Mouse (Mus musculus): Measurements from ENCODE around the gene Smpdl3b.
A peak's percentile ranks its signal among the peaks of the same experiment; 100 is the strongest.
"Not testable (repeated sequence)": the region's sequence is repeated elsewhere in the genome, so short reads cannot be mapped to it uniquely, and the experiment has no call there.

Gene Smpdl3b

GRCm38 (mm10) chr4:132756974-132757373, at the start of gene Smpdl3b:
Gene Smpdl3b (minus strand): TSS chr4:132757252.
- DNase-seq (ENCODE audit: extremely low spot score) = peak; percentile 80

GRCm38 (mm10) chr4:132806620-132807191, 49.7 kb upstream of the Smpdl3b start:
- no peak for DNase-seq (ENCODE audit: extremely low spot score)

- no peak for DNase-seq (ENCODE audit: extremely low spot score)
These were observed 48.6 kb upstream of the Smpdl3b start for GRCm38 (mm10) chr4:132805599-132806197.

- no peak for DNase-seq (ENCODE audit: extremely low spot score)
These were observed 48.1 kb upstream of the Smpdl3b start for GRCm38 (mm10) chr4:132805146-132805545.

GRCm38 (mm10) chr4:132804331-132804730, 47.3 kb upstream of the Smpdl3b start:
- DNase-seq (ENCODE audit: extremely low spot score) = no peak

GRCm38 (mm10) chr4:132803876-132804275, 46.8 kb upstream of the Smpdl3b start:
- no peak for DNase-seq (ENCODE audit: extremely low spot score)

DNA sequence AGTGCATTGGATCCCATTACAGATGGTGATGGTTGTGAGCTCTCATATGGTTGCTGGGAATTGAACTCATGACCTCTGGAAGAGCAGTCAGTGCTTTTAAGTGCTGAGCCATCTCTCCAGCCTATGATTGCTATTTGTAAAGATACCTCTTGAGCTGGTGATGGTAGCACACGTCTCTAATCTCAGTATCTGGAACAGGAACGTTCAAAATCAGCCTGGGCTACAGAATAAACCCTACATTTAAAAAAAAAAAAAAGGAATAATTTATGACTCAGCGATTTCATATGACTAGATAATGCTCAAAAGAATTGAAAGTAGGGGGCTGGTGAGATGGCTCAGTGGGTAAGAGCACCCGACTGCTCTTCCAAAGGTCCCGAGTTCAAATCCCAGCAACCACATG, 46.2 kb upstream of the Smpdl3b start:
- DNase-seq (ENCODE audit: extremely low spot score) = no peak

DNA sequence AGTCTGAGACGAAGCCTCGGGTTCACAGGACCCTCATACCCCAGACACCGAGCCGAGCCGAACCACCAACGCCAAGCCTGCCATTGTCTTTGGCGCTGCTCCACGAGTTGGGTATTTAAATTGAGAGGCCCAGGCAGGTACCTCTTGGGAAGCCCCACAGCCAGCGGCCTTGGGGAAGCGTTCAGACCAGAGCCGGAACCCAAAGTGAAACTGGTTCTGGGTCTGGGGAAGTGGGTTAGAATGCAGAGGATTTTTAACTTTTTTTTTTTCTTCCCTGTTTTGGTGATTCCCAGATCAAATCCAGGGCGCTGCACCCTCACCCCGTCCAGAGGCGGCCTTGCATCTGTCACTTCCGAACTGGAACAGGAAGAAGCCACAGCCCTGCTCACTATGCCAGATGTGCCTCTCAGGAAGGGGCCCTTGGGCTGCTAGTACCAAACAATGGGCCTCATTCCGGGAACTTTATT, 45.2 kb upstream of the Smpdl3b start:
- DNase-seq (ENCODE audit: extremely low spot score) = no peak

GRCm38 (mm10) chr4:132801176-132802077, 44.4 kb upstream of the Smpdl3b start:
- DNase-seq (ENCODE audit: extremely low spot score) = no peak

DNA sequence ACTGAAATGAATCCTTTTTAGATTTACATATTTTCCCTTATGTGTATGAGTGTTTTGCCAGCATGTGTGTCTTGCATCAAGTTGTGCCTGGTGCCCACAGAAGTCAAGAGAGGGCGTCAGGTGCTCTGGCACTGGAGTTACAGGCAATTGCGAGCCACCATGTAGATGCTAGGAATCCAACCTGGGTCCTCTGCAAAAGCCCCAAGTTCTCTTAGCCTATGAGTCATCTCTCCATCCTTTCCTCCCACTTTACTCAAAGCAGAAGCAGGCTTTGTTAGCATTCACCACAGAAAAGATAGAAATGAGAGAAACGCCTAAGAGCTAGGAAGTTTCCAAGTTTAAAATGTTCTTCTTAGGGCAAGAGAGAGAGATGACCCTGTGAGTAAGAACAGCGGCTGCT, 42.8 kb upstream of the Smpdl3b start:
- DNase-seq (ENCODE audit: extremely low spot score) = no peak

- DNase-seq (ENCODE audit: extremely low spot score) = not testable (repeated sequence)
These were observed 41.6 kb upstream of the Smpdl3b start for GRCm38 (mm10) chr4:132798666-132799065.

- DNase-seq (ENCODE audit: extremely low spot score) = no peak
These were observed 41.0 kb upstream of the Smpdl3b start for GRCm38 (mm10) chr4:132798028-132798427.

DNA sequence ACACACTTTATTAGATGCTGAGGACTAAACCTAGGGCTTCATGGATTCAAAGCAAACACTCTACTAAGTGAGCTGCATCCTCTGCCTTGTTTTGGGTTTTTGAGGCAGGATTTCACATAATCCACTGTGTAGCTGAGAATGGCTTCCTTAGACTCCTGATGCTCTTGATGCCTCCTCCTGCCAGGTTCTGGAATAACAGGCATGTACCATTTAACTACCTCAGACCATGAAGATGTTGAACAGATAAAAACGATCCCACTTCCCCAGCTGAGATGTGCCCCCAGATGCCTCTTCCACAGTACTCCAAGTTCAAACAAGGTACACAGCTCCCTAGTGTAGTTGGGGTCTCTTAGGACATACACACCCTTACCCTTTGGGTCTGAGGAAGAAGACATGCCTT, 40.4 kb upstream of the Smpdl3b start:
- no peak for DNase-seq (ENCODE audit: extremely low spot score)

DNA sequence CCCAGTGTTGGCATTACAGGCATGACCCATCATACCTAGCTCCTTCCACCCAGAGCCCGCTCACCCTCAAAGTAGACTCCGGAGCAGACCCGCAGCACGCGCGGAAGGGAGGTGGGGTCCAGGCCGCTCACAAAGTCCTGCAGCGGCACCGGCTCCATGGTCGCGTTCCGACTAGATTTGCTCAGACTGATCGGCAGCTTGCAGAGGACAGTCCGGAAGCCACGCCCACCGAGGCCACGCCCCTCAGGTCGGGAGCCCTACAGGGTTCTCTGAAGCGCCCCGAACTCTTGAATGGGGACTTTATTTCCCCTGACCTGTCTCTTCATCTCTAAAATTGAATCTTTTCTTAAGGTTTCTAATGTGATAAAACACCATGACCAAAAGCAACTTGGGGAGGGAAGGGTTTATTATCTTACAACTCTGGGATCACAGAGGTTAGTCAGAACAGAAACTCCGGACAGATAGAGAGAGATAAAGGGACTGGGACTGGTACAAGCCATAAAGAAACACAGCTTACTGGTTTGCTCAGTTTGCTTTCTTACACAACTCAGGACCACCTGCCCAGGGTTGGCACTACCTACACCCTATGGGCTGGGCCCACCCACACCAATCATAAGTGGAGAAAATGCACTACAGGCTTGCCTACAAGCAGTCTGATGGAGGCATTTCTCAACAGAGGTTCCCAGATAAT, 39.3 kb upstream of the Smpdl3b start, which contains the start of gene Themis2:
TSS of gene Themis2 (minus strand) at position 192 of the 691 bp plus-strand sequence.
- DNase-seq (ENCODE audit: extremely low spot score) = peak; percentile 75

DNA sequence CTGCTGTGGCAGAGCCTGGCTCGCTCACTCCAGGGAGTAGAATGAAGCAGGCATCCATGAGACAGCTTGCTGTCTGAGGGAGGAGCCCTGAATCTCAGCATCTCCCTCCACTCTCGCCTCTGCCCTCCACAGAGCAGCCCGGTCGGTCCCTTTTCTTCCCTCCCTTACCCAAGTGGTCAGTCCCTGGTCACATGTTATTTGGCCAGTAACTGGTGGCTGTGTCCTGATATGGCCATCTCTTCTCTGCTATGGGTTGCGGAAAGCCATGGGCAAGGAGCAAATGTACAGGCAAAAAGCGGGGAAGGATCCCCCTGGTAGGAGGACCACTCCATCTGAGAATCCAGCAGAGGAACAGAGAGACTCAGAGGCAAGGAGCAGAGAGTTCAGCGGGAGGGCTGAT, 38.1 kb upstream of the Smpdl3b start:
- DNase-seq (ENCODE audit: extremely low spot score) = no peak

GRCm38 (mm10) chr4:132794760-132795159, 37.7 kb upstream of the Smpdl3b start:
- no peak for DNase-seq (ENCODE audit: extremely low spot score)

DNA sequence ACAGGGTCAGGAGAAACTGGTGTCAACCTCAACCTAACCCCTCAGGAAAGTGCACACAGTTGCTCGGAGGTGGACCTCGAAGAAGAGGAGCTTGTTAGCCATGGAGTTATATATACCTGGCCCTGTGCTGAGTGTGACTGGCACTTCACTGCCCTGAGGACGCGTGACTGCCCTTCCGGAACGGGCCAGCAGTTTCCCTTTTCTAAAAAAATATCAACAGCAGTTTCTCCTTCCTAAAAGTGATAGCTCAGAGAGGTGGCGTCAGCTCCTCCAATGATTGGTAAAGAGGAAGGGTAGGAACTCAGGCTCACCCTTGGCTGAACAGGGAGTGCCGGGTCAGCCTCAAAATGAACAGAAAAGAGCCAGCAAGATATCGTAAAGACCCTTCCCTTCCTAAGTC, 37.0 kb upstream of the Smpdl3b start:
- DNase-seq (ENCODE audit: extremely low spot score) = no peak

DNA sequence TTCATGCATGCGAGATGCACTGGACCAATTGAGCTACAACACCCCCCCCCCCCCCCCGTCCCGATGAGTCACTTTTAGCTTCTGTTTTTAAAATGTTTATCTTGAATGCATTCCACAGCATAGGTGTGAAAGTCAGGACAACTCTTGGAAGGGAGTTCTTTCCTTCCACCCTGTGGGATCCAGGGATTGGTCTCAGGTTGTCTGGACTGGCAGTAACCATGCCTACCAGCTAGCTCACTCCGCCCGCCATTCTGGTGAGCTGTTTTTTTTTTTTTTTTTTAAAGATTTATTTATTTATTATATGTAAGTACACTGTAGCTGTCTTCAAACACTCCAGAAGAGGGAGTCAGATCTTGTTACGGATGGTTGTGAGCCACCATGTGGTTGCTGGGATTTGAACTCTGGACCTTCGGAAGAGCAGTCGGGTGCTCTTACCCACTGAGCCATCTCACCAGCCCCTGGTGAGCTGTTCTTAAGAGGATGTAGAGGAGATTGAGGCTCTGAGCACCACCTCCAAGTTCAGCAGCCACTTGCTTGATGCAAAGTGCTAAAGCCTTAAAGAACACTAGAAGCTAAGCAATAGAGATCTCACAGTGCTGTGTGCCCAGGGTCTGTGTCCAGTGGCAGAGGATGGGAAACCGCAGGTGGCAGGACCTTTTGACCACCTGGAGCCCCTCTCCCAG, 36.4 kb upstream of the Smpdl3b start:
- DNase-seq (ENCODE audit: extremely low spot score) = not testable (repeated sequence)

- DNase-seq (ENCODE audit: extremely low spot score) = no peak
These were observed 32.7 kb upstream of the Smpdl3b start for GRCm38 (mm10) chr4:132789731-132790130.

DNA sequence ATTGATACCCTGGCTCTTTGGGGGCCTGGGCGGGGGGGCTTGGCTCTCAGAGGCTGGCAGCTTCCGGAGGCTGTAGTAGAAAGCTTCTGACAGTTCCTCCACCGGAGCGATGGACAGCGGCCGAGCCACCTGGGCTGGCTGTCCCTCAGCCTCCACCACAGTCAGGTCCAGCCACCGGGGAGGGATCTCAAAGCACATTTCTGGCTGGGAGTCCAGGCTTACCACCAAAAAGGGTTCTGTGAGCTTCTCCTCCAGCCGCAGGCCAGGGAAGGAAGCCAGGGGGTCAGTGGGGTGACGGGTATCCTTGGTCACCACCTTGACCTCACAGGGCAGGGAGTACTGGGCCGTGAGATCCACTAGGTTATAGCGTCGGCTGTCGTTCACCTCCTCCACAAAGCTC, 28.2 kb upstream of the Smpdl3b start:
- DNase-seq (ENCODE audit: extremely low spot score) = no peak

- DNase-seq (ENCODE audit: extremely low spot score) = no peak
These were observed 26.7 kb upstream of the Smpdl3b start for GRCm38 (mm10) chr4:132783732-132784131.
